11 mouse cellular contexts compared by ENCODE assay signal in the genomic region with DNA sequence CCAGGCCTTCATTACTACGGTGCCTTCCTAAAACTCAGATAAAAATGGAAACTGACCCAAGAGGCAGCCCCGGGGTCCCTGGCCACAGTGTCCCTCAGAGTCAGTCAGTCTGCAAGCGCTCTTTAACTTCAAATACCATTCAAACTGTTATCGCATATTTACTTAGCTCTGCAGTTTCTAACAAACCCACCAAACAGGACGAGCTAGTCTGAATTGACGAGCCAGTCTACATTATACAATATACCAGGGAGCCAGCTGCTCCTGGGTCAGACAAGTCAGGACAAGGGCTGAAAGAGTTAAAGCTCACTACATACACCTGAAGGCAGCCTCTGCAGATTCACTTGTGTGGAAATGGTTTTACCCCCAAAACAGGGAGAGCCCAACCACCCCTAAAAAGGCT. TPM values are rescaled to one million over a fixed set of nuclear protein-coding genes. Genes with fewer than 3 reads are reported as not detected.
DNase-seq lines count a peak whose midpoint lies in the region; ATAC-seq and TF ChIP-seq lines count a peak whose summit lies in the region.
"Had no signal": no experiment of that assay in that cellular context is flagged by ENCODE, and none has a peak within 500 bp of the region (broad histone marks: within the 10 kb centered on the region; RNA-seq: fewer than 3 reads in every experiment).

No protein-coding gene starts in this region.

- ATAC-seq in hindbrain, postnatal 0 days = no peak
- no peak for ATAC-seq in hindbrain, embryonic 12.5 days (ENCODE audit: low FRiP score)
- ATAC-seq in midbrain, embryonic 16.5 days = no peak

- H3K36me3 ChIP-seq in hindbrain, postnatal 0 days (ENCODE audit: insufficient read depth, low read length) = no peaks in the 10 kb centered on the region
- H3K36me3 ChIP-seq in hindbrain, embryonic 12.5 days = no peaks in the 10 kb centered on the region
- H3K36me3 ChIP-seq in limb, embryonic 10.5 days = no peaks in the 10 kb centered on the region
- H3K36me3 ChIP-seq in midbrain, embryonic 16.5 days (ENCODE audit: control insufficient read depth, insufficient read depth, low read length) = no peaks in the 10 kb centered on the region

- WGBS in hindbrain, postnatal 0 days = 73% methylated on average over 6 of the region's 6 CpGs
- WGBS in hindbrain, embryonic 12.5 days = 77% methylated on average over 6 of the region's 6 CpGs
- WGBS in limb, embryonic 10.5 days = 85% methylated on average over 6 of the region's 6 CpGs
- WGBS in midbrain, embryonic 16.5 days = 76% methylated on average over 6 of the region's 6 CpGs

- DNase-seq in hindbrain, postnatal 0 days (ENCODE audit: low spot score) = no peak
- DNase-seq in urinary bladder, postnatal 25 days (ENCODE audit: low spot score) = peak; percentile 49
- no peak for DNase-seq in urinary bladder, adult 2 months (ENCODE audit: low spot score)
- DNase-seq in limb, embryonic 10.5 days (ENCODE audit: low spot score) = no peak
- no peak for DNase-seq in gastrocnemius, postnatal 14 days
- DNase-seq: cerebellum, adult 9-11 months; gastrocnemius, postnatal 10 days; kidney, adult 9 months had no signal

- H3K4me2 ChIP-seq in hindbrain, postnatal 0 days (ENCODE audit: low read depth, low read length) = 0 out of 2 replicates have a peak overlapping the region, but pooled peaks have one; percentile 25
- H3K4me2 ChIP-seq in hindbrain, embryonic 12.5 days (replicated peaks) = no peak overlapping the region
- H3K4me2 ChIP-seq in midbrain, embryonic 16.5 days (ENCODE audit: low read length) = no peak overlapping the region

- H3K27me3 ChIP-seq in hindbrain, postnatal 0 days (ENCODE audit: insufficient read depth, low read length) = no peaks in the 10 kb centered on the region
- H3K27me3 ChIP-seq in hindbrain, embryonic 12.5 days = no peaks in the 10 kb centered on the region
- no peaks in the 10 kb centered on the region for H3K27me3 ChIP-seq in limb, embryonic 10.5 days (ENCODE audit: low read depth, poor library complexity, severe bottlenecking)
- no peaks in the 10 kb centered on the region for H3K27me3 ChIP-seq in midbrain, embryonic 16.5 days (ENCODE audit: control insufficient read depth, insufficient read depth, low read depth, low read length)

- no peak for TF ChIP-seq CTCF in hindbrain, postnatal 0 days (IDR thresholded peaks at IDR 0.05; ENCODE audit: low read depth)

- no peak overlapping the region for H3K9ac ChIP-seq in hindbrain, postnatal 0 days (replicated peaks; ENCODE audit: low read length)
- H3K9ac ChIP-seq in hindbrain, embryonic 12.5 days = no peak overlapping the region
- no peak overlapping the region for H3K9ac ChIP-seq in midbrain, embryonic 16.5 days (ENCODE audit: low read depth, low read length)

- H3K27ac ChIP-seq in hindbrain, postnatal 0 days = no peak overlapping the region
- H3K27ac ChIP-seq in hindbrain, embryonic 12.5 days = no peak overlapping the region
- H3K27ac ChIP-seq in limb, embryonic 10.5 days = 0 out of 2 replicates have a peak overlapping the region, but pooled peaks have one; percentile 30
- H3K27ac ChIP-seq in midbrain, embryonic 16.5 days (ENCODE audit: low read length) = no peak overlapping the region
- H3K27ac ChIP-seq: macrophage had no signal

- no peak overlapping the region for H3K4me3 ChIP-seq in hindbrain, postnatal 0 days (ENCODE audit: low read length)
- no peak overlapping the region for H3K4me3 ChIP-seq in hindbrain, embryonic 12.5 days
- H3K4me3 ChIP-seq in limb, embryonic 10.5 days = no peak overlapping the region
- H3K4me3 ChIP-seq in midbrain, embryonic 16.5 days (ENCODE audit: low read depth, low read length) = no peak overlapping the region

- intact Hi-C loops in gastrocnemius, postnatal 14 days (cut with DNase I; ENCODE audit: low total_unique reads) = no loop called here

- H3K4me1 ChIP-seq in hindbrain, postnatal 0 days (ENCODE audit: insufficient read depth, low read length) = 0 out of 2 replicates have a peak, but pooled peaks cover 6% of the 10 kb centered on the region
- H3K4me1 ChIP-seq in hindbrain, embryonic 12.5 days = peaks cover 23% of the 10 kb centered on the region
- peaks cover 23% of the 10 kb centered on the region for H3K4me1 ChIP-seq in limb, embryonic 10.5 days
- H3K4me1 ChIP-seq in midbrain, embryonic 16.5 days (ENCODE audit: control insufficient read depth, insufficient read depth, low read length) = peaks cover 4% of the 10 kb centered on the region; the same call in 1 of the 2 replicates

- H3K9me3 ChIP-seq in hindbrain, postnatal 0 days (ENCODE audit: low read length) = no peaks in the 10 kb centered on the region
- H3K9me3 ChIP-seq in hindbrain, embryonic 12.5 days (replicated peaks) = no peaks in the 10 kb centered on the region
- no peaks in the 10 kb centered on the region for H3K9me3 ChIP-seq in limb, embryonic 10.5 days (replicated peaks)
- H3K9me3 ChIP-seq in midbrain, embryonic 16.5 days (replicated peaks; ENCODE audit: control insufficient read depth, low read length, poor library complexity, severe bottlenecking) = no peaks in the 10 kb centered on the region

RNA-seq across cellular contexts. Expression of gene Gab1, which starts 27.1 kb away (rescaled TPM):
- 32.1 and 32.7 TPM in 2 replicates for total RNA-seq in hindbrain, postnatal 0 days (2014; rRNA removed)
- 14.0 TPM in 2 replicates for polyA plus RNA-seq in hindbrain, postnatal 0 days (2015; fragmentation: Nextera tagmentation; extraction: Ambion mirVana)
- polyA plus RNA-seq in hindbrain, embryonic 12.5 days (2016; fragmentation: Nextera tagmentation; extraction: Ambion mirVana) = 21.3 and 23.2 TPM in 2 replicates
- polyA plus RNA-seq in urinary bladder, adult 2 months (2012; rRNA removed) = 23.9 and 28.0 TPM in 2 replicates
- 10.6 and 14.2 TPM in 2 replicates for polyA plus RNA-seq in limb, embryonic 10.5 days (2016; fragmentation: Nextera tagmentation; extraction: Ambion mirVana)
- polyA plus RNA-seq in midbrain, embryonic 16.5 days (2015; fragmentation: Nextera tagmentation; extraction: Ambion mirVana) = 6.4 and 7.6 TPM in 2 replicates
- total RNA-seq in gastrocnemius, postnatal 14 days (2021) = 10 to 100 TPM; 12.7 to 15.2 TPM
